Mouse (Mus musculus): ENCODE measurements at regions not wholly inside any gene's neighbourhood (a gene's known extent, or its start where the extent isn't known, plus 50 kb on each side); places are given as distances from the start of the nearest gene placed in this dataset.

GRCm38 (mm10) chr6:89005094-89005493 is 103.0 kb downstream of the Tpra1 start:
- intact Hi-C loops (cut with DNase I), result no loop called here

- intact Hi-C loops (cut with DNase I), result no loop called here
Measured at GRCm38 (mm10) chr6:89006997-89007396, 104.9 kb downstream of the Tpra1 start.

- intact Hi-C loops (cut with DNase I), result no loop called here
Measured at GRCm38 (mm10) chr6:89007516-89007915, 105.5 kb downstream of the Tpra1 start.

GRCm38 (mm10) chr6:89008614-89009171 is 106.6 kb downstream of the Tpra1 start:
- intact Hi-C loops (cut with DNase I), result no loop called here

DNA sequence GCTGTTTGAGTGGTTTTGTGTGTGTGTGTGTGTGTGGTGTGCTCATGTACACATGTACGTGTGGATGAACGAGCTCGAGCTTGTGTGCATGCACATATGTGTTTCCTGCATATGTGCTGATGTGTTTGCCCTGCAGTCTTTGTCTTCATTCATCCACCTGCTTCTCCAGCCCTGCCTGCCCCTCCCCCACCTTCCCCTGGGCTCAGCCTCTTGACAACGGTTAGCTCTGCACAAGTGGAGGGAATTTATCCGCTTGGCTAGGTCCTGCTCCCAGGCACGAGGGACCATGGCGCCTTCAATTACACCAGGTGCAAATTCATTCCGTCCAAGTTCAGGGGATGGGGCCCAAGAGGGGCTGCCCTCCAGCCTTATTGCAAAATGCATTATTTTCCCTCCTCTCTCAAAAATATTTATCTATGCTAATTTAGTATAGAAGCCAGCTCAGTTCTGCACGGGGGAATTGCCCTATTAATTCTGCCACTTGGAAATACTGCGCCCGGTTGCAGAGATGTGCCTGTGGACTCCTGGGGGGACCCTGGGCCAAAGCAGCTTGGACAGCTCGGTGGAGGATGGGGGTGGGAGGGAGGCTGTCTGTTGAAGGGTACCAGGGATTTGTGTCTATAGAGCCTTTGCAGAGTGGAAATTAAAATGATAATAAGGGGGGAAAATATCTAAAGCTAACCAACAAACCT is 111.1 kb downstream of the Tpra1 start:
- intact Hi-C loops (cut with DNase I), result no loop called here

DNA sequence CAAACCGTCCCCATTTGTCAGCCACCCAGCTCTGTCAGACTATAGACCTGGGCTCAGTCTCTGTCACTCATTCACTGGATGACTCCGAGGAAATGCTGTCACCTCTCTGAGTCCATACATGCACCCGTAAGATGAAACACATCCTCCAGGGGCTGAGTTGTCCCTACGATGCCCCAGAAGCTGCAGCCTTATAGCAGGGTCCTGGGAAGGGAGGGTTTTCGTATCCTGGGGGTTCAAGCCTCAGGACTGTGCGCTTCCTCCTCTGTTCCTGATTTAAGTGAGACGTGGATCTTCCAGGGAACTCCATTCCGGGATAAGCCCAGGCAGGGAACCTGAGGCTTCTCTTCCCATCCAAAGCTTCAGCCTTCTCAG is 111.6 kb downstream of the Tpra1 start:
- intact Hi-C loops (cut with DNase I), result no loop called here

- intact Hi-C loops (cut with DNase I), result no loop called here
Measured at GRCm38 (mm10) chr6:89024101-89024650, 122.1 kb downstream of the Tpra1 start.

GRCm38 (mm10) chr6:89033433-89034298 is 131.6 kb downstream of the Tpra1 start:
- intact Hi-C loops (cut with DNase I), result no loop called here

DNA sequence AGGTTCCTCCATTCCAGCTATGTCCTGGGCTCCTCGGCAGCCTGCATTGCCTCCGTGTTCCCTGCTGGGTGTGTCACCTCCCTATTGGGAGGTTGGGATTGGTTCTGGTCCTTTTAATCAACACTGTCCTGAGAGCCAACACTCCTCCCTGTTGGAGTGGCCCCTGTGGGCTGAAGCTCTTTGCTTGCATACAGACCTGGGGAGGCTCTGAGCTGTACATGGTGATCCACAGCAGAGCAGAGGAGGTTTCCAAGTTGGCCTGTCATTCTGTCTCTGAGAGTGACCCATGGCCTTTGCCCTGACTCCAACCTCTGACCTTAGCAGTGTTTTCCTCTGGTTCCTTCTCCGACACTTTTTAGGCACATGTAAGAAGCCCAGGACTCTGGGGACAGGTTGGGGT is 132.4 kb downstream of the Tpra1 start:
- intact Hi-C loops (cut with DNase I), result no loop called here

- intact Hi-C loops (cut with DNase I), result no loop called here
Measured at GRCm38 (mm10) chr6:89035061-89035835, 133.2 kb downstream of the Tpra1 start.

GRCm38 (mm10) chr6:89035836-89036156 is 133.7 kb downstream of the Tpra1 start:
- intact Hi-C loops (cut with DNase I), result no loop called here

DNA sequence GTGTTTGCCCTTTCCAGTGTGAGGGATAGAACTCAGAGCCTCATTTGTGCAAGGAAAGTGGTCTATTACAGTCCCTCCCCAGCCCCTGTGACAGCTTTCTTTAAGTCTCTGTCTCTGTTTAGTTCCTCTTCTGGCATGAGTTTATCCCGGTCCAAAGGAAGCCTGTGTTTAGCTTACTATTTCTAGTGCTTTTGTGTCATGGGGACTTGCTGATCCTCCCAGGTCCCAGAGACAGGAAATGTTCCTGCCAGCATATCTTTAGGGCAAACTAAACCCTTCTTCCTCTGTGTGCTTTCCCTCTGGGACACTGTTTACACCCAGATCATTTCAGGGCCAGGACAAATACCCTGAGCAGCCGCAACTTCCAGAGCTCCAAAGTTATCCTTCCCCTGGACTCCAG is 135.3 kb downstream of the Tpra1 start:
- intact Hi-C loops (cut with DNase I), result no loop called here

GRCm38 (mm10) chr6:89037901-89038300 is 135.8 kb downstream of the Tpra1 start:
- intact Hi-C loops (cut with DNase I), result no loop called here

DNA sequence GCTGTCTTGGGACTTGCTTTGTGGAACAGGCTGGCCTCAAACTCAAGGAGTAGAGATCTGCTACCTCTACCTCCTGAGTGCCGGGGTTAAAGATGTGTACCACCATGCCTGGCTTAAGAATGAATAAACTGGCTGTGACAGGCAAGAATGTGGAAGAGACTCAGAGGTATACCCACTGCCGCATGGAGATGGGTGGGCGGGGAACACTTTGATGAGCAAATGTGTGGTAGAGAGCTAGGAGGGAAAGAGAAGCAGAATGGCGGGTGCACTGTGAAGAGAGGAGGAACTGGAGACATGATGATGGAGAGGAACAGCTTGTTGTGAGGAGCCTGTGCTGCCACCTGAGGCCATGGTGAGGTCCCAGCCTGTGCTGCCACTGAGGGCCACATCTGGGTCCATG is 138.9 kb downstream of the Tpra1 start:
- intact Hi-C loops (cut with DNase I), result no loop called here

- intact Hi-C loops (cut with DNase I), result no loop called here
Measured at GRCm38 (mm10) chr6:89042478-89043239, 140.6 kb downstream of the Tpra1 start.

DNA sequence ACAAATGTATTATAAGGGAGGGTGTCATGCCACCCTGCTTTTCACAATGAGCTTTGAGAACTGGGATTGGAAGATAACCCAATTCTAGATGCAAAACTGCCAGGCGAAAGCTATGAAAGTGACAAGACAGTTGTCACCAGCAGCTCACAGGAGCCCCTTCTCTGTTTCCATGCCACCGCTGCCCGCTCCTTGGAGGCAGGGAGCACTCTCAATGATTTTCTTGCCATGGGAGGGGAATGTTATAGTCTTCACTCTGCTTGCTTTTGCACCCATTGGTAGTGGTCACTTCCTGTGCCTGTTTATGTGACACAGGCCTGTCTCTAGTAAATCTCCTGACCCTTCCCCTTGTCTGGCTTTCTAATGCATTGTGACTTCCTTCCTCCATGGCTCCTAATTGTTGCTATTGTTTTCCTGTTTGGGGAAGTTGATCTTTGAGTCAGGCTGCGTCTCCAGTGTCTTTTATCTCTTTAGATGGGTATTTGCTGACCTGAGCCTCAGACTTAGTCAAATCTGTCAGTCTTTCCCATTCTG is 143.4 kb downstream of the Tpra1 start:
- intact Hi-C loops (cut with DNase I), result no loop called here

DNA sequence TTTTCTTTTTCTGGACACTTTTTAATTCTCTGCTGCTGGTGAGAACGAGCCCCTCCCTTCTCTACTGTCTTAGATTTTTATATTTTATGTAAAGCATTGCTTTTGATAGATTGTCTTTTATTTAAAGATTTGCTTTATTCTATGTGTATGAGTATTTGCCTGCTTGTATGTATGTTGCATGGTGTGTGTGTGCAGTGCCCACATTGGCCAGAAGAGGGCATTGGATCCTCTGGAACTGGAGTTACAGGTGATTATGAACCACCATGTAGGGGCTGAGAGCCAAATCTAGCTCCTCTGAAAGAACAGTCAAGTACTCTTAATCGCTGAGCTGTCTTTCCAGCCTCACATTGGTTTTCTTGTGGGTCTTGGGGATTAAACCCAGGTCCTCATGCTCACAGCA is 144.4 kb downstream of the Tpra1 start:
- intact Hi-C loops (cut with DNase I), result no loop called here

DNA sequence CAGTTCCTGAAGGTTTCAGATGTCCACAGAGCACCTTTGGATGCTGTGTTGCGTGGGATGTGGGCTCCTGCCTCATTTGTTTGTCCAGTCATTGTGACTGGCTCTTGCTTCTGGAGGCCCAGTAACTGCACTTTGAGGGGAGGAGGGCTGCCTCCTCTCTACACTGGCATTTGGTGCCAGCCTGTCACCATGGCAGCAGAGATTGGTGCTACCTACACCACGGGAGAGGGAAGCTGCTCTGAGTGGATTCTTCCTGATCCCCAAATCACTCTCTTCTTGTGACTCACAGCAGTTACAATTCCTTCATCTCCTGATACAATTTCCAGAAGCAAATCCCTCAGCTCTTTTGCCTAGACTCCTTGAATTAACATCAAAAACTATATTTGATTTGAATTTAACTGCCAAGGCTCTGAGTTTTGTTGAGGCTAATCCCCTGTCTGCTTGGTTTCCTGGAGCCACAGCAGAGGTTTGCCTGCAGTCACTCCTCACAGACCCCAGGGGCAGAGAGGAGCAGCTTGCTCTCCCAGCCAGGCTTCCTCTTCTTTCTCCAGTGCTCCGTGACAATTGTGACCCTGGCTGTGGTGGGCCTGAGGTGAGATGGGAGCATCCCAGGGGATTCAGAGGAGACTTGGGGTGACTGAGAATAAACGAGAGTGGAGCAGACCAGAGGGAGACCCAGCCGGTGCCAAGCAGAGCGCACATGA is 145.7 kb downstream of the Tpra1 start:
- intact Hi-C loops (cut with DNase I), result no loop called here

DNA sequence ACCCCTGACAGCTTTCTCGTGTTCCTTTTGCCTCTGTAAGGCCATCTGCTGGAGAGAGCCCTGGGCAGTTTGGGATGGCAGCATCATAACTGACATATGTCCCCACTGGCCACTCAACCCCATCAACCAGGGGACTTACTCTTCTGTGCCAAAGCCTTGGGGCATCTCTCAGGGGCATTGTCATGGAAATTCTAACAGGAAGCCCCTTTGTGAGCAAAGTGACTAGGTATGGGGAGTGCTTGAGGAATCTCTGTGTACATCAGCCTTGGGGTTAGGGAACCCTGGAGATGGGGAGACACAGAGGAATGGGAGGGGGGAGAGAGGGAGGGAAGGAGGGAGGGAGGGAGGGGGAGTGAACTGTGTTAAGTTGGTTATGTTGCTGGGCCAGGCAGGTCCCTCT is 147.2 kb downstream of the Tpra1 start:
- intact Hi-C loops (cut with DNase I), result no loop called here

Measured in adrenal gland (tissue).